Mouse (Mus musculus): ENCODE data around the gene Prss16.
A peak's percentile ranks its signal among the peaks of the same experiment; 100 is the strongest.

Prss16 gene

DNA sequence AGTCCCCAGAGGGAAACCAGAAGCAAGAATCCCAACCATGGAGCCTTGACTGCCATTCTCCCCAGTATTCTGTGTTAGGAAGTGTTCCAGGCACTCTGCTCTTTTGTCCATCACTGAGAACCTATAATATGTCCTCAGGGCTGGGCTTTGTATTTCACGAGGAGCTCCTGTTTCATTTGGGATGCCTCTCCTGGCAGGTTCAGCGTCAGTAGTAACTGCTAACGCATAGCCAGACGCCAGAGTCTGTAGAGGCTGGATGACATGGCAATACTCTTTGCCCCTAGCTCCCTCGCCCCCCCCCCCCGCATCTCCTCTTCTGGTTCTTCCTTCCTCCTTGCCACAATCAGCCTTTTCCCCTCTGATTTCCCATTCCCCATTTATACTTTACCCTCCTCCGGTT lies at the start of gene Prss16:
Gene Prss16, minus strand, starts transcription at position 101 of the 400 bp plus-strand sequence.
- DNase-seq = no peak

DNA sequence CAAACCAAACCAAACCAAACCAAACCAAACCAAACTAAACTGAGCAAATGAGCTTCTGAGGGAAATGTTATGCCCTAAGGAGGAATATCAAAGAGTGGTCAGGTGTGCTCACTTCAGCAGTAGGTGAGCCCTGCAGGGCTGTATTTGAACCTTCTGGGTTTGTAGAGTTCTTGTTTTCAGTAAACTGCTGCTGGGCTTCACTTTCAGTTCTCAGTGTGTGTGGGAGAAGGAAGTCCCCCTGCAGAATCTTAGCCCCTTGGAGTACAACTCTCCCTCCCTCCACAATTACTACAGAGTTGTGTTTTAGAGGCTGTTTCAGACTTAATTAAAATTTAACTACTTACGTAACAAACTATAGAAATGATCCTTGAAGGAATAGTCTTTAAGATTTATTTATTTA lies 44.2 kb upstream of the Prss16 start:
- no peak for DNase-seq

DNA sequence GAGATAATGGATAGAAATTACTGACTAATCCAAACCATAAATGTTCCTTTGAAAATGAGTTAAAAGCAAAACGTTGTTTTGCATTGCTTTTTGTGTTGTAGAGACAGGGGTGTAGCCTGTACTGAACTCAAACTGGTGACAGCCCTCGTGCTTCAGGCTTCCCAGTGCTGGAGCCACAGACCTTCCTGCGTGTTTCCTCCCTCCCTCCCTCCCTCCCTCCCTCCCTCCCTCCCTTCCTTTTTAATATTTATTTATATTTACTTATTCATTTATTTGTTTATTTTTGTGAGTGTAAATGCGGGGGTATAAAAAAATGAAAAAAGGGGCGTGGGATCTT lies 41.9 kb upstream of the Prss16 start:
- no peak for DNase-seq

DNA sequence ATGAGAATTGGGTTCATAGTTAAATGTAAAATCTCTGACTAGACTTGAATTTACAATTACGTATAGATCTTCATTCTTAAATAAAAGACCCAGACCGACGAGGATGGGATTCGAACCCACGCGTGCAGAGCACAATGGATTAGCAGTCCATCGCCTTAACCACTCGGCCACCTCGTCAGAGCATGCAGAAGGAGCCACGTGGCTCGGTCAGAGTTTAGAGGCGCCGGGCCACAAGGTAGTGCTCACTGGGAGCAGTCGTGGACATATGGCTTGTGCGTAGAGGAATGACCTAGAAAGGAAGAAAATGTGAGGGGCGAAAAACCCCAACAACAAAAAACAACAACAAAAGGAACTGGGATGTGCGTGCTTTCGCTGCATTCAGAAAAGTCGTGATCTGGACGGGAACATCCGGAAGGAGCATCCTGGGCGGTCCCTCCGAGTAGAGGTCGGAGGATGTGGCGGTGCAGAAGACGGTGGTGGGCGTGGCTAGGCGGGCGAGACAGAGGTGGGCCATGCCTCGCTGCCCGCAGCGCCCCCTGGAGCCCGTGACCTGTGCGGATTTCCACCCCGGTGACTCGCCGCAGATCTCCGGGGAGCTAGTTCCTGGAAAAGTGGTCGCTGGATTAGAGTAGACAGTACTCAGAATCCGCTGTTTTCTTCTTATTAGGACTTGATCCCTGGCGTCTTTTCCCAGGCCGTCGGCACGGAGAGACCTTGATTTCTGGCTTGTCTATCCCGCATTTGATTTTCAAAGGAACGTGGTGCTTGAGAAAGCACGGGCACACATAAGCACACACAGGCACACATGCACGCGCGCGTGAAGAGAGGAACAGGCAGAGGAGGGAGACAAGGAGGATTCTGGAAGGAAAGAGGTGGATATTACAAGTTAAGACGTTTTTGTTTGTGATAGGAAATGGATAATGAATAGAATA lies 41.3 kb upstream of the Prss16 start:
- peak; percentile 69 for DNase-seq

DNA sequence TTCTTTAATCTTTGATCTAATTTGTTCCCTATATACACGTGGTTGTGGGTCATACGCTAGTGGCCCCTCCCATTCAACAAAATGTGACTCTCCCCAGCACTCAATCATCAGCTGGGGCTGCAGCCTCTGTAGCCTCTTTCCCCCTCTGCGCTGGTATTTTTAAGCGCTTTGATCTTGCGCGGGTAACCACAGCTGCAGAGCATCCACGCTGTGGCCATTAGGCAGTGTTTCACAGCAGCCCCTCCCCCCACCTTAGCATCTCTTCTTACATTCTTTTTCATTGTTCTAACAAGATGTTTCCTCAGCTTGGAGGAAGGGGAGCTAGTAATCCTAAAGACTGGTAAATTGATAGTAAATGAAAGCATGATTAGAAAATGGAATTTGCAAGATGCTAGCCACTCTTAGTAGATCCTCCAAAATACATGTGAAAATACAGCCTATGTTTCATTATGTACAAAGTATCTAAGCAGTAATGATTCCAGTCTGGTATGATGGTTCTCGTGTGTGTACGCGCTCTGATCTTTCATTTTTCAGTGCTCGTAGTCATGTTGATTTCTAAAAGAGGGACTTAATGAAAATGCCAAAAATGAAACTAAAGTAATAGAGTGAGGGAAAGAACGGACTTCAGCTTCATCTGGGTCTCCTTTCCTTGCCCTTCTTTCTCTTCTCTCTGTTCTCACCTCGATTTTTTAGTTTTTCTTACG lies 40.3 kb upstream of the Prss16 start:
- no peak for DNase-seq

DNA sequence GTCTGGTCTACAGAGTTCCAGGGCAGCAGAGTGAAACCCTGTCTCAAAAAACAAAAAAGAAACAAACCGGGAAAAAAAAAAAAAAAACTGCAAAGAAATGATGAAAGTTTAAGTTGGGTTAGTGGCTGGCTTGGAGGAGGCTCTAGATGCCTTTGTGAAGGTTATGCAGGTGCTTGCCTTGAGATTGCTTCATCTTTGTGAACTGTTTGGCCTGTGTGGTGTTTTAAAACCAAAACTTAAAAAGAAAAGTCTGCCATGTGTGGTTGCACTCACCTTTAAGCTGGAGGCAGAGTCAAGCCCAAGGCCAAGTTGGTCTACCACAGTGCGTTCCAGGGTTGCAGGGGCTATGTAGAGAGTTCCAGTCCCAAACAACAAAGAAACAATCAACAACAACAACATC lies 39.5 kb upstream of the Prss16 start:
- no peak for DNase-seq

DNA sequence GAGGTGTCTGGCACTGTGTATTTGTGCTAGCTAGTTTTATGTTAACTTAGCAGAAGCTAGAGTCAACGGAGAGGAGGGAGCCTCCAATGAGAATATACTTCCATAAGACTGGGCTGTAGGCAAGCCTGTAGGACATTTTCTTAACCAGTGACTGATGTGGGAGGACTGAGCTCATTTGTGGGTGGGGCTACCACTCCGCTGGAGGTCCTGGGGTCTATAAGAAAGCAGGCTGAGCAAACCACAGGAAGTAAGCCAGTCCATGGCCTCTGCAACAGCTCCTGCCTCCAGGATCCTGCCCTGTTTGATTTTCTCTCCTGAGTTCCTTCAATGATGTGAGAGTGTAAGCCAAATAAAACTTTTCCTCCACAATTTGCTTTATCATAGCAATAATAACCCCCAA lies 35.8 kb upstream of the Prss16 start:
- no peak for DNase-seq

DNA sequence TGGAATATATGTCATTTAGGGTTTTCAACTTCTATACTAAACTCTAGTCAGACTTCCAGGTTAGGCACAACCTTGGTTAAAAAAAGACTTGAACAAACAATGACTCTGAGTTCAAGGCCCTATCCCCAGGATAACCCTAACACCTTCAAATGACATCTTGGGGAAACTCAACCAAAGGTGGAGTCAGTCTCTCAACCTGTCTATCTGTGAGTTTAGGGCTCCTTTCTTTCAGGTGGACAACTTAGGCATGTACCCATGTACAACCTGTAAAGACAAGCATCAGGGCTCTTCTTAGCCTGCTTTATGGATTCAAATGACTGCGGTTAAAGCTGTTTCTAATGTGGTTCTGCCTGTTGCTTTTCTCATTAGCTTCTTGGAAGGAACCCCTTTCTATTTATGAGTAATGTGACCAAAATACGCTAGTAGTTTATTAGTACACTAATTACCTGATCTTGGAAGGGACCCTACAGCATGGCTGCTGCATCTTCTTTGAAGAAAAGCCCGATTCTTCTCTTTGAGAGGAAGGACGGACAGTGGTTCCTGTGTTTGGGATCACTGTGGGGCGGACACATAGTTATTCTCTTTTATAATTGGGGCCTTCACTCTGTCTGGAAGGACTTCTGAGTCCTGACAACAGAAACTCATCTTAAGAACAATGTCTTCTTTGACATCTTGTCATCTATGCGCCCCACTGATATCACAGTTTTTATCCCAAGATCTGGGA lies 35.1 kb upstream of the Prss16 start:
- no peak for DNase-seq

DNA sequence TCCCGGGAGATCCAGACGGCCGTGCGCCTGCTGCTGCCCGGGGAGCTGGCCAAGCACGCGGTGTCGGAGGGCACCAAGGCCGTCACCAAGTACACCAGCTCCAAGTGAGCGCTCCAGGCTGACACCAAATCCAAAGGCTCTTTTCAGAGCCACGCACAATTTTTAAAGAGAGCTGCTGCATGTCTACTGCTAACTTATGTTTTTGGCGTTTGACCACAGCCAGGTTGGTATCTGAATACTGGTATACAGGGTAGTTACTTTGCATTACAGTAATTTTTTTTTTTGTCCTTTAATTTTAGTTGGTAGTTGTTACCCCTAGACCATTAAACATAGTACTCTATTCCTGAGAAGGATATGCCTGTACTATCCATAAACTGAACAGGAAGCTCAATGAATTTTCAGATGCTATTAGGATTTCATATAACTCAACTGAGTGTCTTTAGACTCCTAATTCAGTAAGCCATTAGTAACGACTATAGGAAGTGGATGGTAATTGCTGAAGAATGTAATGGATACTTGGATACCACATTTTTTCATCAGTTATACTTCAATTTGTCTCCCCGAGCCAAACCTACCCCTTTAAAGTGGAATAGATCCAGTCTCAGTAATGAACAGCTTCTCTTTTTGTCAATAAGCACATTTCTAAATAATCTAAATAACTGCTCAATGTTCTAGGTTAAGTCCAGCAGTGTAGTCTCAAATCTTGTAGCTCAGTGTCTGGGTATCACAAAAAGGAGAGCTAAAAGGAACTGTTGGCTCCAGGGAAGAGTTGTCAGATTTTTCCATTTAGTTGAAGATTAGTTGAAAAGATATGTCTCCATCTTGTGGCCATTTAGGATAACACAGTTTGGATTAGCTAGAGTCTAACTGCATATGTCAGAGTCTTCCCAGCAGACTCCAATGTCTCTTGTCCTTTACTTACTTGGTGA lies 34.2 kb upstream of the Prss16 start:
- peak; percentile 45 for DNase-seq

DNA sequence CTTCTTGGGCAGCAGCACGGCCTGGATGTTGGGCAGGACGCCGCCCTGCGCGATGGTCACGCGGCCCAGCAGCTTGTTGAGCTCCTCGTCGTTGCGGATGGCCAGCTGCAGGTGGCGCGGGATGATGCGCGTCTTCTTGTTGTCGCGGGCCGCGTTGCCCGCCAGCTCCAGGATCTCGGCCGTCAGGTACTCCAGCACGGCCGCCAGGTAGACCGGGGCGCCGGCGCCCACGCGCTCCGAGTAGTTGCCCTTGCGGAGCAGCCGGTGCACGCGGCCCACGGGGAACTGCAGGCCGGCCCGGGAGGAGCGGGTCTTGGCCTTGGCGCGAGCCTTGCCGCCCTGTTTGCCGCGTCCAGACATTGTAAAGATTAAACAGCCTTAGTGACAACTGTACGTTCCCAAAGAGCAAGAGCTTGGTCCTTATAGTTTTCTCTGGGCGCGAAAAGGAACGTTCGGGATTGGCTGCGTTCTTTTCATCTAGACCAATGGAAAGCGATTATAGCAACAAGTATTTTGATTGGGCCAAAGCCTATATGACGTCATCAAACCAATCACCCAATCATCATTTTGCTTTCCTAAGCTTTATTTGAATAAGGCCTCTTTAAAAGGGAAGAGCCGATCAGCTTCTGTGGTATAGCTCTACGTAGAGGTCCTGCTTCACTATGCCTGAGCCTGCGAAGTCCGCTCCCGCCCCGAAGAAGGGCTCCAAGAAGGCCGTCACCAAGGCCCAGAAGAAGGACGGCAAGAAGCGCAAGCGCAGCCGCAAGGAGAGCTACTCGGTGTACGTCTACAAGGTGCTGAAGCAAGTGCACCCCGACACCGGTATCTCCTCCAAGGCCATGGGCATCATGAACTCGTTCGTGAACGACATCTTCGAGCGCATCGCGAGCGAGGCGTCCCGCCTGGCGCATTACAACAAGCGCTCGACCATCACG lies 33.3 kb upstream of the Prss16 start, which contains the start of the genes Hist1h2ag and Hist1h2bj:
Gene Hist1h2ag, minus strand, starts transcription at position 377 of the 935 bp plus-strand sequence.
Gene Hist1h2bj, plus strand, starts transcription at position 647 of the 935 bp plus-strand sequence.
- DNase-seq = peak; percentile 91

DNA sequence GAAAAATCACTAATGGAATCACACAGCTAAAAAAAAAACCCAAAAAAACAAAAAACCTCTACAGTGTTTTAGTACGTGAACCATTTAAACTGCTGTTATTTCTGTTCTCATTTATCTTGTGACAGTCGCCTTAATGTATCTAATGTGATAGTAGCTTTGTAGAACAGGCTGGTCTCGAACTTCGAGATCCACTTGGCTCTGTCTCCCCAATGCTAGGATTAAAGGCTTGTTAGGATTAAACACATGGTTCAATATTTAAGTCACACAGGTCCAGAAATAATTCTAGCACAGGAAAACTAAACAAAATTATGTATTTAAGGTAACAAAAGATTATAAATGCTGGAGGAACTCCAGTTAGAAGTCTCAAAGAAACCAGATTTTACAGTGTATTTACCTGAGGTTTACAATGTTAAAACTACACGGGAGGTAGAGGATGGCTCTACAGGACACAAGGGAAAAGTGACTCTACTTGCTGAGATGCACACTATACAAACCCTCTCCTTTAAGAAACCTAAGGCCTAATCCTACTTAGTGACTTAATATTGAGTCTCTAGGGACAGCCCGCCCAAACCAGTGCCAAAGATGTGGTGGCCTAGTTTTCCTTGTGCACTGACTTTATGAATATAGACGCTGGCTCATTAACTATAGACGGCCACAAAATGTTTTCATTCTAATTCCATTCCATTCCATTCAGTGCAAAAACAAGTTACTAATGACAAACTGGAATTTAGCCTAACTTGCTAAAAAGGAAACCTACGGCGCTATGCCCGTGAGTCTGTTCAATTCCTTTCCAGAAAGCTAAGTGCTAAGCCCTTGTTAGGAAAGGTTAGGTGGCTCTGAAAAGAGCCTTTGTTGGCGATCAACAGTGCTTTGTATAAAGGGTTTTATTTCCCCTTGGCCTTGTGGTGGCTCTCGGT lies 32.4 kb upstream of the Prss16 start:
- peak; percentile 42 for DNase-seq

DNA sequence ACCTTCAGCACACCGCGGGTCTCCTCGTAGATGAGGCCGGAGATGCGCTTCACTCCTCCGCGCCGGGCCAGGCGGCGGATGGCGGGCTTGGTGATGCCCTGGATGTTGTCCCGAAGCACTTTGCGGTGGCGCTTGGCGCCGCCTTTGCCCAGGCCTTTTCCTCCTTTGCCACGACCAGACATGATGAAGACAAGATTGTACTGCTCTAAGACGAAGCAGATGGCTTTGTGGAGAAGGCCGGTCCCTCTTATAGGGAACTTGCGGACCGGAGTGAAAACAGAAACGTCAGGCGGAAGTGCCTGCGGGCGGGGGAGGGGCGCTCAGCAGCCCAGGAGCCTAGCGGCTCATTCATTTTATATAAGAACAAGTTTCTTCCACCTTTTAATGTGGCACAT lies 31.6 kb upstream of the Prss16 start, which contains the start of gene Hist1h4i:
Gene Hist1h4i, minus strand, starts transcription at position 221 of the 395 bp plus-strand sequence.
- peak; percentile 96 for DNase-seq

DNA sequence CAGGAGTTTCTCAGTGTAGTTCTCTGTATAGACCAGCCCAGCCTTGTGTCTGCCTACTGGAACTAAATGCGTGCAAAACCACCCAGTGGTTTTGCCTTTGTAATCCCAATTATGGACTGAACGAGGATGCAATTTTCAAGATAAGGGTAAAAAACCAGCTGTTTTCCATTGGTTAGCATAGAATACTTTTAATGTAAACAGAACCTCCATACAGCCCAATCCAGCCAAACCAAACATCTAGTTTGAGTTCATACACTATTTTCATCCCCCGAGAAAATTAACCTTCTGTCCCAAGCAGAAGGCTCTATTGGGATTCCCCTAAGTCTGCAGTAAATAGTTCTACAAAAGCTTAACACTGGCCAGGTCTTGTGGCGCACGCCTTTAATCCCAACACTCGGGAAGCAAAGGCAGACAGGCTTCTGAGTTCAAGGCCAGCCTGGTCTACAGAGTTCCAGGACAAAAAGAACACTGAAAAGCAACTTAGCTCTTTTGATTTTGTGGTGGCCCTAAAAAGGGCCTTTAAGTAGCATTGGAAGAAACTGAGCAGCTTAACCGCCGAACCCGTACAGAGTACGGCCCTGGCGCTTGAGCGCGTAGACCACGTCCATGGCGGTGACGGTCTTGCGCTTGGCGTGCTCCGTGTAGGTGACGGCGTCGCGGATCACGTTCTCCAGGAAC lies 31.1 kb upstream of the Prss16 start:
- DNase-seq = no peak

DNA sequence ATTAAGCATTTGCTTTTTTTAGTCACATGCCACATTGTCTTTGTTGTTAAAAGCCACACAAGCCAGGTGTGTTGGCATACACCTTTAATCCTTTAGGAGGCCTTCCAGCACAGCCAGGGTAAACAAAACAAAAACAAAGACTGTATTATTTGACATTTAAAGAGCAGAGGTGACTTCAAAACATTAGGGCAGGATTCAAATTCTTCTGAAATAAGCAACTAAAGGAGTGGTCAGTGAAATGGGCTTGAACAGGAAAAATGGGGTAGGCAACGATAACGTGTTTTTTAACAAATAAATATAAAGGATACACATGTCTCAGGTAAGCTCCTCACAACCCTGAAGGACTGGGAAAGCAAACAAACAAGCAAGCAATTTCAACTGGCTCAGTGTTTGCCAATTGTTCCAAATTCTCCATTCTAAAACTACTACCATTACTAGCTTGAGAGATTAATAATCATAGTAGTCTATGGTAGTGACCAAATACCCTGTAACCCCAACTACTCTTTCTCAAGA lies 30.5 kb upstream of the Prss16 start:
- no peak for DNase-seq

DNA sequence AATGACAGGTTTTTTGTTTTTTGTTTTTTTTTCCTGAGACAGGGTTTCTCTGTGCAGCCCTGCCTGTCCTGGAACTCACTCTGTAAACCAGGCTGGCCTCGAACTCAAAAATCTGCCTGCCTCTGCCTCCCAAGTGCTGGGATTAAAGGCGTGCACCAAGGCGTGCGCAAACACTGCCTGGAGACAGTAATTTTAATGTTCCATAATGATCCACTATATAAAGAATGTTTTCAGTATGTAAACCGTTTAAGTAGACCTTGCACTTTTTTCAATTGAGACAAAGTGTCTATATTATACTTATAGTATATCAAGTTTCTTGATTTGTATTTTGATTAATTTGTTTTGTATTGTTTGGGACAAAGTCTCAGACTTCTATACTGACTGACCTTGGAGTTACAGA lies 29.8 kb upstream of the Prss16 start:
- DNase-seq = no peak

DNA sequence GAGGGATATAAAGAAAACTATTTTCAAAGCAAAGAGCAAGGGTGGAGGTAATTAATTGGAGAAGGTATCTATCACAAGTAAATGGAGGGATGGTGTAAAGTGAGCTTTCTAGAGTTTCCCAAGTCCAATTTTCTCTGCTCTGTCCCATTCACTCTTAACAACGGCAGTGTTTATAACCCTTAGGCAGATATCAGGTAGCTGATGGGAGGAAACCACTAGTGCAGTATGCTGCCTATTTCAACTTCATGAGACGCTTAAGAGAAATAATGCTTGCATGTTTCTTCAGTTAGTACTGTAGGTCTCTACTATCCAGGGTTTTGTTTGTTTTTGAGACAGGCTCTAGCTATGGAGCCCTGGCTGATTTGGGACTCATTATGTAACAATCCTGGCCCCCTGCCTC lies 27.9 kb upstream of the Prss16 start:
- DNase-seq = no peak

DNA sequence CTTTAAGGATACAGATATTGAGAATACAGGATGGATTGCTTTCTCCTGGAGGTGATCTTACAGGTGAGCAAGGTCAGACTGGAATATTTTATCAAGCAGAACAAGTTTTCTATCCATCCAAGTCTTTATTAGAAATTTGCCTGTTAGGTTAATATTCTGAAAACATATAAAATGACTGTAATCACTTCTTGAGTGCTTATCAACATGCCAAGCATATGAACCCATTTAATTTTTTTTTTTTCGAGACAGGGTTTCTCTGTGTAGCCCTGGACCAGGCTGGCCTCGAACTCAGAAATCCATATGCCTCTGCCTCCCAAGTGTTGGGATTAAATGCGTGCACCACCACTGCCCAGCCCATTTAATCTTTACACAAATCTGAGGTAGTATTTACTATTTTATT lies 27.4 kb upstream of the Prss16 start:
- no peak for DNase-seq

DNA sequence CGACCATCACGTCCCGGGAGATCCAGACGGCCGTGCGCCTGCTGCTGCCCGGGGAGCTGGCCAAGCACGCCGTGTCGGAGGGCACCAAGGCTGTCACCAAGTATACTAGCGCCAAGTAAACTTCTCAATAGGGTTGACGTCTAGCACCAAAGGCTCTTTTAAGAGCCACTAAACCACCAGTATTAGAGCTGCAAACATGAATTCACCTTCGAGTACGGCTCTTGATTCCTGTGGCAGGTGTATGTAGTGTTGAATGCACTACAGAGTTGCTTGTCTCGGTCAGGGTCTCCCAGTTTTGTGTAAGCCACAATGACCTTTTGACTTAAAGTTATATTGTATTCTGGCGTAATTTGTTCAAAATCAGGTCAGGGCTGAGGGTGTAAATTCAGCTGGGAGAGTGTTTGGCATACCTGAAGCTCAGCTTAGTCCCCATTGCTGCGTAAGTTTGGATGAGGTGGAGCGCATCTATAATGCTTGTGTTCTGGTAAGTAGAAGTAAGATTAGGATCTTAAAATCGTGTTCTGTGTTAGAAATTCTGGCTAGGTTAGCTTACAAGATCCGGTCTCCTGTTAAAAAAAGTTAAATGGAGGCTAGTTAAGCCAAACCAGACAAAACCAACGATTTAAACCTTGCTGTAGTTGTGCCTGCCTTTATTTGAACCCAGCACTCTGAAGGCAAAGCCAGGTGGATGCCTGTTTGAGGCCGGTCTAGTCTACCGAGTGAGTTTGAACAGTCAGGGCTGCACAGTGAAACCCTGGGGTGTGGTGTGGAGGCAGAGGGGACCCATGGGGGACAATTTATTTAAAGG lies 26.8 kb upstream of the Prss16 start:
- peak; percentile 17 for DNase-seq
